Mouse (Mus musculus) thymus, postnatal 4 days (tissue): ENCODE measurements around the gene Cox19.

Experiments used
- DNase-seq: peaks from one replicate; pipeline ENCODE4 v3.0.0; 2021

Cox19 gene

DNA sequence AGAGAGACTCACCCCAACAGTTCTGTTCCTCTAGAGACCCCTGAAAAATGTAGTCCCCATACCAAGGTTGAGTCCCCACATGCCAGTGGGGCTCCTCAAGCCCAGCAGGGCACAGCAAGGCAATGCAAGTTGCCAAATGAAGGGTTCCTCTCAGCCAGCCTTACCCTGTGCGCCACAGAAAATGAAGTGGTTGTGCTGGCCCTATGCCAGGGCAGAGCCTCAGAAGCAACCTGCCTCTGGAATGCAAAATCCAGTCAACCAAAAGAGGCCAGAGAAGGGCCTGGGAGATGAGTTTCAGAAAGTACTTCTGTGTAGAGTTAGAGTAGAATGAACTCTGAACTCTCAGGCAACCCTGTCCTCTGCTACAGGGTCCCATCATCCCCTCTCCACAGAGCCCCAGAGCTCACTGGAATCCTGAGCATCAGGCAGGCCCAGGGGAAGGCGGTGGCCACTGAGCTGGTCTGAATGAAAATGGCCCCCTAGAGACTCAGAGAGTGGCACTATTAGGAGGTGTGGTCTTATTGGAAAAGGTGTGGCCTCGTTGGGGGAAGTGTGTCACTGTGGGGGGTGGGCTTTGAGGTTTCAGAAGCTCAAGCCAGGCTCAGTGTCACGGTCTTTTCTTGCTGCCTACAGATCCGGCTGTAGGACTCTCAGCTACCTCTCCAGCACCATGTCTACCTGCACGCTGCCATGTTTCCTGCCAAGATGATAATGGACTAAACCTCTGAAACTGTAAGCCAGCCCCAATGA, 59.2 kb downstream of the Cox19 start:
- DNase-seq = no peak

DNA sequence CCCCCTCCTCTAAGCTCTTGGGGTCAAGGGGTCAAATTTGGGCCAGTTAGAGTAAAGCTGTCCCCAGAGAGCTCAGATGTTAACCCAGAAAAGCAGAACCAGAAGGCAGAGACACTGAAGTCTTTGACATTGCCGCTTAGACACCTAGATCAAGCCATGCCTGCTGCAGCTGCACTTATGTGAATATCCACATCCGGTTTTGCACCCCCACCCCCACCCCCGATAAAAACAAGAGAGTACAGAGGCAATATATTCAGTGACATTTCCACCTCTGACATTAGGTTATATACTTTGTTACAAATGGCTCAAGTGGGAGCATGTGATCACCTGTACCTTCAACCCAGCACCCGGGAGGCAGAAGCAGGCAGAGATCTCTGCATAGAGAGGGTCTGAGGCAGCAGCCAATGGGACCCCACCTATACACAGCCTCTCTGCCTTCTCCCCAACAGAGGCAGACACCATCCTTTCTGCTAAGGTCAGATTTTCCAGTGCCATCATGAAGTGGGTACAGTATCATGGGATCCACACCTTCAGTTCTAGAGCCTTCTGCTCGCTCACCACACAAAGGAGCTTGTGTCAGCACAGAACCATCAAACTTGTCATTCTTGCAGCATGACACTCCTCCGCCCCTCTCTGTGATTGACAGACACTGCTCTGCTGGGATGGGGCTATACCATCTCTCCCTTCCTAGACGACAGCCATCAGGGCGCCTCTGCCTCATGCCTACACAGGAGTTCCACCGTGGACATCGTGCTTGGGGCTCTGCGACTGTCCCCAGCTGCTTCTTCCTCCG, 60.6 kb downstream of the Cox19 start:
- no peak for DNase-seq

DNA sequence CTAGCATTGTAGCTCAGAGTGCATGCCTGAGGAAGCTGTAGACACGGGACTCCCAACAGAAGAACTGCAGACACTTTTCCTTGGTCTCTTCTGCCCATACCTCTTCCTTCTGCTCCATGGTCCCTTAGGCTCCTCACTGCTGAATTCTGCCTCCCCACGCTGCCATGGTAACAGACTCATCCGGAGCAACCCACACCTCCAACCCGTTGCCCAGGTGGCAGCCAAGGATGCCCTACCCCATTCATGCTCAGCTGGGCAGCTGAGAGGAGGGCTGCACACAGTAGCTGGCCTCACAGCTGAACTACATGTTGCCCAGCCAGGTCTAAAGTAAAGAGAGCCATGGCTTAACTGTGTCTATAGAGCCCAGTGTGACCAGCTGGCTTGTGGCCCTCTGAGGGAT, 62.6 kb downstream of the Cox19 start:
- DNase-seq = no peak

DNA sequence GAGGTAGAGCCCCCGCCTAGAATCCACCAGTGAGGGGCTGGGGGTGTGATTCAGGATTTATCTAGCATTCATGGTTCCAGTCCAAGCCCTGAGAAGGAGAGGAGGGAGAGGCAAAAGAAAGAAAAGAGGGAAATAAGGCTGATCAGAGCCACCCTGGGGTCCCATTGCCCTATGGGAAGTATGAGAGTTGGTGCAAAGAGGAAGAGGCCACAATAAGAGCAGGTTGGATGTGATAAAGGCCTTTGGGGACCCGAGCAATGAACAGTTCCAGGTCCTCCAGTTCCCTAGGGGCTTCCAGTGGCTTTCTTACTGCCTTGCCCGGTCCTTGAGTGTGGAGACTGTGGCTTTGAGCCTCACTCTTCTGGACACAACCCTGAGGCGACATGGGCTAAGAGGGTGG, 63.4 kb downstream of the Cox19 start:
- no peak for DNase-seq

DNA sequence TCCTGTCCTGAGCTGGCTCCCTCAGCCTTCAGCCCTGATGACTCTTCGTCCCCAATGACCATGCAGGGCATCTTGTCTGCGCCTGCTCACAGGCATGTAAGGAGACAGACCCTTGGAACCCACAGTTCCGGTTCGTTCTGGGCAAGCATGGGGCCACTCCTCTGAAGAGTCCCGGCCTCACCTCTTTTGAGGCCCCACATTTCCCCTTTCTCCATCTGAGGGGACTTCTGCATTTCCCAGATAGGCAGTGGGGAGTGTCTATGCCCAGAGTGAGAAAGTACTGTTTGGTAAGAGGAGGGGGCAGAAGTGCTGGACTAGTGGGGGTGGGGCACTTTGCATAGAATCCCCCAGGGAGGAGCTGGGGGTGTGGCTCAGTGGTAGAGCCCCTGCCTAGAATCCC, 64.1 kb downstream of the Cox19 start:
- DNase-seq = no peak
